Mouse (Mus musculus) embryo, embryonic 10 days (tissue): Measurements from ENCODE around the gene Gm42906.
A peak's percentile ranks its signal among the peaks of the same experiment; 100 is the strongest.

Experiments
- DNase-seq: peaks from one replicate; pipeline ENCODE4 v3.0.0-alpha.2; 2015; ENCODE audit warnings: low spot score

The Gm42906 gene

GRCm38 (mm10) chr5:151299576-151299975 lies 128.4 kb downstream of the Gm42906 start:
- DNase-seq: no peak

DNA sequence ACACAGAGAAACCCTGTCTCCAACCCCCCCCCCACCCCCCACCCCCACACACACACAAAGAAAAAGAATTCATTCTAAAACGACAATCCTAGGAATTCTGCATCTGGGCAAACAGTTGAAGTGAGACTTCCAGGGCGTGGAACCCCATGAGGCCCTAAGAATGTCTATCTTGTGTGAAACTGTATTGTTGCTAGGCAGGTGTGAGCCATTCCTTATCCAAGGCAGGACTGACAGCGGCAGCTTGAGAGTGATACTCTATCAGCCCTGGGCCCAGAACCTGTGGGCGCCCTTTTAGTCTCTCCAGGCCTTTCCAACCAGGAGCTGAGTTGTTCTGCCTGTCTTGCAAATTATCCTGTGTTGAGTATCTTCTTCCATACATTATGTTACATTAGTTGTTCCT lies 129.6 kb downstream of the Gm42906 start:
- peak; percentile 6 for DNase-seq

DNA sequence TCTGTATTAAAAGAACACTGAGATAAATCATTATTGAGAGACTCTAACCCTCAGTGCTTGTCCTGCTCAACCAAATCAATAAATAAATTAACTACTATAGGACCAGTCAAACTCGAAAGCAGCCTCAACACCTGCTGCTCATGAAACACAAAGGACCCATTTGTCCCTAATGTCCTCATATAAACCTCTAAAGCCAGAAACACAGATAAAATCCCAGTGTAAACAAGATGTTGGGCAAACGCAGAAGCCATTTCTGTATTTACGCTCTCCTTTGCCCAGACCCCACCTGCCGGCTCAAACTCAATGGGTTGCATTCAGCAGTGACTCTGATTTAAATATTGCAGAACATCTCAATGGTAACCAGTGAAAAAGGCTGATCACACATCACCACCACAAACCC lies 131.7 kb downstream of the Gm42906 start:
- DNase-seq: no peak

DNA sequence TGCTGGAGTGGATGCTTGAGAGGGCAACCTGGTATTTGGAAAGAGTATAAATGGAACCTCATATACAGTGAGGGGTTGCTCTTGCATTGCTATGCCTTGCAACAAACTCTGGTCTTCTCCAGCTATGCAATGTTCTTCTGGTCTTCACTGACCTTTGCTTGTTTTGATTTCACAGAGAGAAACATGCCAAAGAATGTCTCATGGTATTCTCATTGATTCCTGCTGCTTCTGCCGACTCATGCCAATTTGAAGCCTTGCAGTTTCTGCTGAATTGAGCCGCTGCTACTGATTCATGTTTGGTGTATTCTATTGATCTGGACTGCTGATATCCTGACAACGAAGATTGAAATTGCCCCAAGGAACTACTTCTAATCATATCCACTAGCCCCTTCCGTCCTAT lies 134.4 kb downstream of the Gm42906 start:
- DNase-seq: no peak

DNA sequence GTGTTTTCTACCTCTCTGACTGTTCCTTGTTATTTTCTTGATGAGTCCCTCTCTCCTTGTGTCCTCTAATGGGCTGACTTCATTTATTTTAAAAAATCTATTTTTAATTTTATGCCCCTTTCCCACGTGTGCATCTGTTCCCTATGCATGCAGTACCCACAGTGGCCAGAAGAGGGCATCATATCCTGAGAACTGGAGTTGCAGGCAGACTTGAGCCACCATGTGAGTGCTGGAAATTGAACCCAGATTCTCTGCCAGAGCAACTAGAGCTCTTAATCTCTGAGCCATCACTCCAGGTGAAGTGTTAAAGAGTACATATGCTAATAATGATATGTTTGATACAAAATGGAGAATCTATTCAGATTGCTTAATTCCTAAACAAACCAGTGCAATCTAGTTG lies 135.7 kb downstream of the Gm42906 start:
- peak; percentile 48 for DNase-seq

- DNase-seq: no peak
Observed at GRCm38 (mm10) chr5:151286331-151286730, 141.6 kb downstream of the Gm42906 start.

- DNase-seq: no peak
Observed at GRCm38 (mm10) chr5:151279531-151279930, 148.4 kb downstream of the Gm42906 start.

DNA sequence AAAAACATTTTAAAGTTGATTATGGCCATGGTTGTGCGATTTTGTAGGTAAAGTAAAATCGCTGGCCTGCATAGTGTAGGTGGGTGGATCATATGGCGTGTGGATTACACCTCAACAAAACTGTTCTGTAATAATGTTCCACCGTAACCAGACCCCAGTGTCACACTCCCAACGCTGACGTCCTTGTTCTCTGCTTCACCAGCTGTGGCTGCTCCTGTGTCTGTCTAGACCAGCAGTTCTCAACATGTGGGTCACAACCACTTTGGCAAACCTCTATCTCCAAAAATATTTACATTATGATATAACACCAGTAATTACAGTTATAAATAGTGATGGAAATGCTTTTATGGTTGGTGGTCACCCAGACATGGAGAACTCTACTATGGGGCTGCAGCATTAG lies 150.0 kb downstream of the Gm42906 start:
- DNase-seq: no peak

- DNase-seq: no peak
Observed at GRCm38 (mm10) chr5:151275986-151276385, 152.0 kb downstream of the Gm42906 start.

DNA sequence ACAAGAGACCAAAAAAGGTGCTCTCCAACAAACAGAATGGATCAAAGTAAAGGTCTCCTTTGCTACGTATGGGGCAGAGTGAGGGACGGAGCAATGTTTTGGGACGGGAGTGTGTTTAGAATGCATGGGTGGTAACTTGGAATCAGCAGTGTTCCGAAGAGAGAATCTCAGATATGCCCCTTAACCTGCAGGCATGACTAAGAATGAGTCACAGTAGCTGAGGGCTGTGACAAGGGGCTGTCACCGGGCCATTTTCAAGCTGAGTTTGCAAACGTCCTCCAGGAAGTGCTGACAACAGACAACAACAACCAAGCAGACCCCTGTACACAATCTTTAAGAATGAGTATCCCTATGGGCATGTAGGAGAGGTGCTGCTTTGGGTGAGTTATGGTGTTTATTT lies 153.7 kb downstream of the Gm42906 start:
- DNase-seq: no peak

GRCm38 (mm10) chr5:151270815-151271214 lies 157.1 kb downstream of the Gm42906 start:
- no peak for DNase-seq

DNA sequence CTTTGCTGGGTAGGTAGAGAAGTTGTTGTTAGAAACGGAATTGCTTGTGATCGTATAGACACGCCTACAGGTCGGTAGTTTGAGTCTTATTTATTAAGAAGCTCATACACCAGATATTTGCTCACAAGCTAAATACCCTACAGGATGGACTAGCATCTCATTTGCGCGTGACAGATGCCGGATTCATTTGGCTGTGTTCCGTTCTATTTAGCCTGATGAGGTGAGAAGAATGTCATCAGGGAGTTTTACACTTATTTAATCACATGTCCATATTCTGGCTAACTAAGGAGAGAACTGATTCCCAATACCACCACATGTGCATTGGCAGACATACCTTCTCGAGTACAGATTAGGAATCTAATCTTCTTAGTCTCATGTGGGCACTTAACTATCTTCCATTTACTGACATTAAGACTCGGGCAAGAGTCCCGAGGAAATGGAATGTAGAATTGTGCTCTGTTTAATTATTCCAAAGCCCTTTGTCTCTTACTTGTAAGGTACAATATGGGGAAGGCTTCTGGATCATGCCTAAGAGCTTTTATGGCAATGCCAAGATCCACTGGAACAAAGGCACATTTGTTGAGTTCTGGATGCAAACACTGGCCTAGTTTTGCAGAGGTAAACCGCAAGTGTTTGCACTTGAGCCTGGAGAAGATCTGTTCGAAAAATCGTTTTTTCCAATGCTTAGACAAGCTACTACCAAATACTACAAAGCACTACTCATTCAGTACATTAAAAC lies 160.9 kb downstream of the Gm42906 start:
- DNase-seq: no peak

DNA sequence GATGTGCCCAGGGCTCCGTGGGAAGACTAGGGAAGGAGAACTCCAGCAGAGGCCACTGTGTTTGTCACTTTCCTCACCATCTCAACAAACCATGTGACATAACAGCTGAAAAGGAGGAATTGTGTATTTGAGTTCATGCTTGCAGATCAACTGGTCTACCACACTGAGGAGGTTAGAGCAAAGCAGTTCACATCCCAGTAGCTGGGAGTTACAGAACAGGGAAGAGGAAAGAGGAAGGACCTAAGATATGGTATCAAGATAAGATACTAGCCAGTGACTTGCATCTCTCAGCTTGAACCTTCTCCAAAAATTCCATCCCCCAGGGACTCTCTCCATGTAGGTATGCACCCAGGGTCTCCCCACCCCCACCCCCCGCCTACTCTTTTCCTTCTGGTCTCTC lies 166.4 kb downstream of the Gm42906 start:
- no peak for DNase-seq

GRCm38 (mm10) chr5:151252213-151252612 lies 175.8 kb downstream of the Gm42906 start:
- DNase-seq: peak; percentile 22

- DNase-seq: no peak
Observed at GRCm38 (mm10) chr5:151251656-151252055, 176.3 kb downstream of the Gm42906 start.

- peak; percentile 16 for DNase-seq
Observed at GRCm38 (mm10) chr5:151248671-151249620, 179.0 kb downstream of the Gm42906 start.

- DNase-seq: no peak
Observed at GRCm38 (mm10) chr5:151248084-151248483, 179.9 kb downstream of the Gm42906 start.

DNA sequence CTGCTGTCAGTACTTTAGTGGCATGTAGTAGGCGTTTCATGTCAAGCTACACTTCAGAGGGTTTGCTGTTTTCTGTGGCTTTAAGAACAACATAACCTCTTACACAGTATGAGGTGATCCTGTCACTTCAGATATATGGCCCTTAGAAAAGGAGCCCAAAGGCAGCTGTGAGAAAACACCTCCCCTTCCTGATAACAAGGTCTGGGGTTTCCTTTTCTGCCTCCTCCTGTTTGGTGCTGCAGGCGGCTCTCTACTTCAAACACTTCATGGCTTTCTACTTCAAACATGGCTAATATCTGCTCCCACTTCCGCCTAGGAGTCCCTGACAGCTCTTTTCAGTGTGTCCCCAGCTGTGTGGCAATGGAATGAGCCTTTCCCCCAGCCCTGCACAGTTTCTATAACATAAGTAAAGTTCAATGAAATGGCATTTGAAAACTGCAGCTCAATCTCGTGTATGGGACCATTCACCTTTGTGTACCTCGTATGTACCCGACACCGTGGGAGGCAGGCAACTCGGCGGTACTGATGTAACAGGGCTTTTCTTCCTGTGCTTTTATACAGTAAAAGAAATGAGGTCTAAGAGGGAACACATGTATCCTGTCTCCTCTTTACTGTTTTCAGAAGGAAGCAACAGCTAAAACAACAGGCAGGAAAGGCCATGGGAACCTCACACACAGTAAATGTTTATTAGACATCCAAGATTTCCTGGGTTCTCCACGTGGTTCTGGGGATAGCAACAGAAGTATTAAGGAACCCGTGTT lies 180.7 kb downstream of the Gm42906 start:
- DNase-seq: peak; percentile 42

GRCm38 (mm10) chr5:151246287-151246686 lies 181.7 kb downstream of the Gm42906 start:
- DNase-seq: peak; percentile 62

- no peak for DNase-seq
Observed at GRCm38 (mm10) chr5:151245571-151245970, 182.4 kb downstream of the Gm42906 start.

DNA sequence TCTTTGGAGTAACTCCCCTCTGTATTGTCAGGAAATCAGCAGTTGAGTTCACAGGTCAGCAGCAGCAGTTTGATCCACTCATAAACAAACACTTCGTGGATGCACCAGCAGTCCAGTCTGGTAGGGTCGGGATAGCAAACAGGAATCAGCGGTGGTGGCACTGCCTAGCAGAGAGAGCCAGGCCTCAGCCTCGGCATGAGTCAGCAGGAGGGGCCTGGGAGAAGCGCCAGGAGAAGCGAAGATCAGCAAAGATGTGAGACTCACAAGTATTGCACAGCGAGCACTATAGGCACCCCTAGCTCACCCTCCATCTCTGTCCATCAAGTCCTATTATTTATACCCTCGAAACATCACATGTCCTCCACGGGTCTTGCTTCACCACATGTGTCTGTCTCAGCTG lies 189.2 kb downstream of the Gm42906 start:
- no peak for DNase-seq

GRCm38 (mm10) chr5:151236411-151236810 lies 191.6 kb downstream of the Gm42906 start:
- DNase-seq: no peak
